Mouse (Mus musculus): Measurements from ENCODE around the gene Fam196b. TPM values are rescaled to one million over a fixed set of nuclear protein-coding genes. Genes with fewer than 3 reads are reported as not detected.

Gene Fam196b
- polyA plus RNA-seq, 1 experiment = 0.08 TPM

DNA sequence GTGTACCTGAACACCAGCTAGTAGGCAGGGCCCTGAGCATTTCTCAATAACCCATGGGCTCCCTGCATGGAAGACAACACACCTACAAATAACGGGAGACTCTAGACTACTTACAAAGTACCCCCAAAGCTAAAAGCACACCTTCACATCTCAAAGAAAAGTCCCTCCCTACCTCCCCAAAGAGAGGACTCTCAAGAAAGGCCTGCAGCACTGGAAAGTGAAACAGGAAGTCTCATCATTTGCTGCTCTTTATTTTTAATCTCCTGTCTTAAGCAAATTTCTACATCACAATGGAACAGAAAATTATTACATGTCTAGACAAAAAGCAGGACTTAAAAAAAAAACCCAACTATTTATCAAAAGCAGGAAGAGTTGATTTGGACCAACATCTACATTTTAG lies 90.7 kb downstream of the Fam196b start:
- Histone ChIP-seq H3K4me1 (ENCODE audit: control insufficient read depth, insufficient read depth, low read length) (no peaks in the 10 kb centered on the region), H3K4me3 (ENCODE audit: insufficient read depth, low read depth, low read length) (no peak overlapping the region), H3K27me3 (replicated peaks; ENCODE audit: control insufficient read depth, insufficient read depth, low read length) (no peaks in the 10 kb centered on the region), H3K36me3 (ENCODE audit: control insufficient read depth, insufficient read depth, low read length) (no peaks in the 10 kb centered on the region), H3K27ac (ENCODE audit: insufficient read depth, low read depth, low read length) (no peak overlapping the region)
- WGBS = 75% methylated on average over 1 of the region's 1 CpGs
- no peak for DNase-seq
- TF ChIP-seq POLR2A (IDR thresholded peaks at IDR 0.05; ENCODE audit: low read depth, low read length) = no peak
- TF ChIP-seq CTCF (conservative IDR thresholded peaks at IDR 0.05; ENCODE audit: insufficient read depth, insufficient read length, low read depth, low read length) = no peak

DNA sequence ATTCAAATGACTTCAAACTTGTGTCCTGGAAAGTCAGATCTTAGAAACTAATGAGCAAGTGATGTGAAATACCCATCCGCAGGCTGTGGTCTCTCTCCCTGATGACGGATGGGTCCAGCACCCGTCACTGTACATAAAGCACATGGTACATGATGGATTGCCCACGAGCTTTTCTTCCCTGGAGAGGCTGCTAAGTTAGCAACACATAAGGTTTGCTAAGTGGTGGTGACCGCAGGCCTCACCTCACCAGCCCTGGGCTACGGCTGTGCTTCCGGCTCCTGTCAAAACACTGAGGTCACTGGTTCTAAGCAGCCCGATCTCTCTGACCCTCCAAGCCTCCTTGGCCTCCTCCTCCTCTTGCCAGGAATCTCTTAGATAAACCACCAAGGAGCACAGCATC lies 91.7 kb downstream of the Fam196b start:
- TF ChIP-seq CTCF (conservative IDR thresholded peaks at IDR 0.05; ENCODE audit: insufficient read depth, insufficient read length, low read depth, low read length) = no peak
- no peak for TF ChIP-seq POLR2A (IDR thresholded peaks at IDR 0.05; ENCODE audit: low read depth, low read length)
- no peaks in the 10 kb centered on the region for H3K27me3 ChIP-seq (replicated peaks; ENCODE audit: control insufficient read depth, insufficient read depth, low read length)
- no peak for DNase-seq
- H3K36me3 ChIP-seq (ENCODE audit: control insufficient read depth, insufficient read depth, low read length) = no peaks in the 10 kb centered on the region
- no peak overlapping the region for H3K4me3 ChIP-seq (ENCODE audit: insufficient read depth, low read depth, low read length)
- 48% methylated on average over 8 of the region's 8 CpGs for WGBS
- no peaks in the 10 kb centered on the region for H3K4me1 ChIP-seq (ENCODE audit: control insufficient read depth, insufficient read depth, low read length)
- H3K27ac ChIP-seq (ENCODE audit: insufficient read depth, low read depth, low read length) = no peak overlapping the region

DNA sequence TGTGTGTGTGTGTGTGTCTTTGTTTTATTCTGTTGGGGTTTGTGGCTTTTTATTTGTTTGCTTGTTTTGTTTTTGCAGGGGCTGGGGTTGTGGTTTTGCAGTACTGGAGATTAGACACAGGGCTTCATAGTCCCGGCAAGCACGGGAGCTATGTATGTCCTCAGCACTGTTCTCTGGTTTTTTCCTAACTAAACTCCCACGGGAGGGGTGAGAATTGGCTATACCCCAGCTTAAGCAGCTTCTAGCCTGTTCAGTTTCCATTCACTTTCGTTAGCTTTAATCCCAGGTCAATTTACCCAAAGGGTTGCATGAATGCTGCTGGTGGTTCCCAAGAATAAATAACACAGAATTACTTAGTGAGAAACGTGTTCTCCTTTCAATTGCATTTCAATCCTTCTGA lies 92.2 kb downstream of the Fam196b start:
- H3K27me3 ChIP-seq (replicated peaks; ENCODE audit: control insufficient read depth, insufficient read depth, low read length) = no peaks in the 10 kb centered on the region
- 68% methylated on average over 5 of the region's 5 CpGs for WGBS
- no peaks in the 10 kb centered on the region for H3K4me1 ChIP-seq (ENCODE audit: control insufficient read depth, insufficient read depth, low read length)
- H3K27ac ChIP-seq (ENCODE audit: insufficient read depth, low read depth, low read length) = no peak overlapping the region
- TF ChIP-seq POLR2A (IDR thresholded peaks at IDR 0.05; ENCODE audit: low read depth, low read length) (no peak), CTCF (conservative IDR thresholded peaks at IDR 0.05; ENCODE audit: insufficient read depth, insufficient read length, low read depth, low read length) (no peak)
- no peaks in the 10 kb centered on the region for H3K36me3 ChIP-seq (ENCODE audit: control insufficient read depth, insufficient read depth, low read length)
- H3K4me3 ChIP-seq (ENCODE audit: insufficient read depth, low read depth, low read length) = no peak overlapping the region
- no peak for DNase-seq

DNA sequence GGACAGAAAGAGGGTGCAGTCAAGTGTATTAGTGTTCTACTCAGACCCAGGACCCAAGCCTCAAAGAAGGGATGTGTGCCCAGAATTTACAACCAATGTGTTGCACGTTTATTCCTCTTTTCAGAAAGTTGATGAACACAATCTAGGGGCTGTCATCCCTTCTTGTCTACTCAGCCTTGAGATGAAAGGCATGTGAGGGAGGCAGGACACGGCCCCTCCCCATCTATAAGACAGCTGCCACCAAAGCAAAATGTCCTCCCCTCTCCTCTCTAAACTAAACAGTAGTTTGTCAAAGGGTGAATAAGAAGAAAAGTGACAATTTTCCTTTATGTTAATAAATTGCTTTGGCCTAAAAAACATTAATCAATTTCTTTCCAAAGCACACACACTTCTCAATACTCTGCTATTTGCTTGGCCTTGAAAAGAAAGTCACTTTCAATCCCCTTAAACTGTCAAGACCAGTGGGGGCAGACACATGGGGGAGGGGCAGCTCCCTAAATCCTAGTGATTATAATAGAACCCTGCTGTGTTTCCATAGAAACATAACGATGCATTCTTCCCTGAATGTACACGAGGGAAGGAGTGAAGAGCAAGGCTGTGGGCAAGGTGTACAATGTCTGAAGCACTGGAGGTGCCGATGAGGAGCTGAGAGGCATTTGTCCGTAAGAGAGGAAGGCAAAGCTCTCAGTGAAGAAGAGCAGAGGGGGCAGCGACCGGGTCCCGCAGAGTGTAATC lies 101.4 kb downstream of the Fam196b start:
- no peak overlapping the region for H3K4me3 ChIP-seq (ENCODE audit: insufficient read depth, low read depth, low read length)
- H3K27me3 ChIP-seq (replicated peaks; ENCODE audit: control insufficient read depth, insufficient read depth, low read length) = no peaks in the 10 kb centered on the region
- H3K36me3 ChIP-seq (ENCODE audit: control insufficient read depth, insufficient read depth, low read length) = no peaks in the 10 kb centered on the region
- TF ChIP-seq POLR2A (IDR thresholded peaks at IDR 0.05; ENCODE audit: low read depth, low read length) (no peak), CTCF (conservative IDR thresholded peaks at IDR 0.05; ENCODE audit: insufficient read depth, insufficient read length, low read depth, low read length) (no peak)
- no peak for DNase-seq
- H3K27ac ChIP-seq (ENCODE audit: insufficient read depth, low read depth, low read length) = no peak overlapping the region
- no peaks in the 10 kb centered on the region for H3K4me1 ChIP-seq (ENCODE audit: control insufficient read depth, insufficient read depth, low read length)
- WGBS = 61% methylated on average over 9 of the region's 9 CpGs

DNA sequence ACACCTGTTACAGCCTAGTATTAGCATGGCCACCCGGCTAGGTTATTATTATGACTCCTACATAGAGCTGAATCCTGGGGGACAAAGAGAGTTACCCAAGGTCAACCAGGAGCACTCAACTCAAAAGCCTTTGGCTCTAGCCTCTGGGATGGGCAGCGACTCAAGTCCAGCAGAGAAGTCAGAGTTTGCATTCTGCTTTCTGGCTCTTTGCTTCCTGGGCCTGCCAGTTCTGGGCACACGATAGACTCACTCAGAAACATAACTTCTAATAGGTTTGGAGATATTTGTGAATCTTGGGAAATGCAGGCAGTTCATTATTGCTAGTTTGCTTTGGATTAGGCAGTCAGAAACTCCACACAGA lies 102.0 kb downstream of the Fam196b start:
- no peak for DNase-seq
- Histone ChIP-seq H3K4me1 (ENCODE audit: control insufficient read depth, insufficient read depth, low read length) (no peaks in the 10 kb centered on the region), H3K27me3 (replicated peaks; ENCODE audit: control insufficient read depth, insufficient read depth, low read length) (no peaks in the 10 kb centered on the region), H3K27ac (ENCODE audit: insufficient read depth, low read depth, low read length) (no peak overlapping the region), H3K4me3 (ENCODE audit: insufficient read depth, low read depth, low read length) (no peak overlapping the region), H3K36me3 (ENCODE audit: control insufficient read depth, insufficient read depth, low read length) (no peaks in the 10 kb centered on the region)
- WGBS = 70% methylated on average over 3 of the region's 3 CpGs
- TF ChIP-seq CTCF (conservative IDR thresholded peaks at IDR 0.05; ENCODE audit: insufficient read depth, insufficient read length, low read depth, low read length) (no peak), POLR2A (IDR thresholded peaks at IDR 0.05; ENCODE audit: low read depth, low read length) (no peak)

DNA sequence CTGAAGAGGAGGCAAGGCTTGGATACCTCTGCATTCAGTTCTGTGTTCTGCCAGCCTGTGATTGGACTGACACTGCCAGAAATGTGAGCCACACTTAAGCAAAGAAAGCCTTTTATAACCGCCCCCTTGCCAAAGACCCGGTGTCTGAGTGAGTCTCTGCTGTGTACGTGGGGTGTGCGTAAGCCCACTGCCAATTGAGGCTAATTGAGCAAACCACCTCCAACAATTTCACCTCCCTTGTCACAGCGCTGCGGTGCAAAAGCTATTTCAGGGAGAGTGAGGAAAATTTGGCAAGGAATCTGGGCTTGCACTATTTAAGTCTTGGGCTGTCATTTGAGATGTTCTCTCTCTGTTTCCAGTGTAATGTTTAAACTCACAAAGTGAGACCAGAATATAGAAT lies 106.4 kb downstream of the Fam196b start:
- H3K27me3 ChIP-seq (replicated peaks; ENCODE audit: control insufficient read depth, insufficient read depth, low read length) = no peaks in the 10 kb centered on the region
- no peak for DNase-seq
- no peaks in the 10 kb centered on the region for H3K36me3 ChIP-seq (ENCODE audit: control insufficient read depth, insufficient read depth, low read length)
- WGBS = 45% methylated on average over 6 of the region's 6 CpGs
- no peak overlapping the region for H3K27ac ChIP-seq (ENCODE audit: insufficient read depth, low read depth, low read length)
- no peak overlapping the region for H3K4me3 ChIP-seq (ENCODE audit: insufficient read depth, low read depth, low read length)
- H3K4me1 ChIP-seq (ENCODE audit: control insufficient read depth, insufficient read depth, low read length) = 0 out of 2 replicates have a peak, but pooled peaks cover 4% of the 10 kb centered on the region
- no peak for TF ChIP-seq CTCF (conservative IDR thresholded peaks at IDR 0.05; ENCODE audit: insufficient read depth, insufficient read length, low read depth, low read length)
- TF ChIP-seq POLR2A (IDR thresholded peaks at IDR 0.05; ENCODE audit: low read depth, low read length) = no peak

DNA sequence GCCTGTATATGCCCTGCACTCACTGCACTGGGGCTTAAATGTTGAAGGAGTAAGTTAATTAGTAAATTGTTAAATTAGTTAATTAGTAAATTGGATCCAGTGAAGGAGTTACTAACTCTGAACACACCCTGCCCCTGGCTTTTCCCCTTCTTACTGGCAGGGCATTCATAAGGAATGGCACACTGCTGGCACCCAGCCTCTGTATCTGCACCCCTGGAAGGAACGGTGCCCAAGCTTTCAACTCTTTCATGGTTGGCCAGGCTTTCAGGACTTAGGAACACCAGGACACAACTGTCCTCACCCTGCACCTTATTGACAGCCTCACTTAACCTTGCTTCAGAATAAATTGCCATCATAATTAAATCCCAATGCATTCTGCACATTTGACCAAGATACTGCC lies 109.9 kb downstream of the Fam196b start:
- H3K27me3 ChIP-seq (replicated peaks; ENCODE audit: control insufficient read depth, insufficient read depth, low read length) = no peaks in the 10 kb centered on the region
- H3K4me3 ChIP-seq (ENCODE audit: insufficient read depth, low read depth, low read length) = no peak overlapping the region
- H3K27ac ChIP-seq (ENCODE audit: insufficient read depth, low read depth, low read length) = no peak overlapping the region
- 0 out of 2 replicates have a peak, but pooled peaks cover 4% of the 10 kb centered on the region for H3K4me1 ChIP-seq (ENCODE audit: control insufficient read depth, insufficient read depth, low read length)
- WGBS = 29% methylated on average over 1 of the region's 1 CpGs
- H3K36me3 ChIP-seq (ENCODE audit: control insufficient read depth, insufficient read depth, low read length) = no peaks in the 10 kb centered on the region
- TF ChIP-seq POLR2A (IDR thresholded peaks at IDR 0.05; ENCODE audit: low read depth, low read length) = no peak
- TF ChIP-seq CTCF (conservative IDR thresholded peaks at IDR 0.05; ENCODE audit: insufficient read depth, insufficient read length, low read depth, low read length) = no peak
- DNase-seq = peak; percentile 83
